Mouse (Mus musculus) MEL (cell line): ENCODE data around the gene Pip4k2c.

ENCODE experiments used
- CTCF ChIP-seq, 3 experiments: IDR thresholded peaks in 2 of 3; conservative IDR thresholded peaks in 1 of 3; 2 replicates each; pipeline ENCODE4 v1.5.1; 2011 to 2012; ENCODE audit warnings: low read length in 3 of 3, low read depth in 2 of 3, mild to moderate bottlenecking in 2 of 3, improper control_type of control experiment in 1 of 3, inconsistent platforms in 1 of 3, mixed read lengths in 1 of 3, moderate library complexity in 1 of 3; ENCODE audit not compliant: control insufficient read depth in 1 of 3, insufficient read depth in 1 of 3, poor library complexity in 1 of 3, severe bottlenecking in 1 of 3
- EP300 ChIP-seq, 2 experiments: IDR thresholded peaks; 2 replicates each; pipeline ENCODE4 v1.6.1; 2011; ENCODE audit warnings: improper control_type of control experiment in 2 of 2, low read length in 2 of 2, low read depth in 1 of 2, mild to moderate bottlenecking in 1 of 2
- ETS1 ChIP-seq: IDR thresholded peaks from 2 replicates; pipeline ENCODE4 v1.6.1; 2012; ENCODE audit warnings: low read depth, mild to moderate bottlenecking, inconsistent platforms, low read length, improper control_type of control experiment, moderate library complexity
- HCFC1 ChIP-seq: IDR thresholded peaks from 2 replicates; pipeline ENCODE4 v1.6.1; 2012; ENCODE audit warnings: low read depth, mild to moderate bottlenecking, inconsistent platforms, low read length, improper control_type of control experiment, moderate library complexity
- POLR2A ChIP-seq, 2 experiments: IDR thresholded peaks; 2 replicates each; pipeline ENCODE4 v1.6.1; 2011 to 2012; ENCODE audit warnings: low read length in 2 of 2, mild to moderate bottlenecking in 2 of 2, control low read depth in 1 of 2, improper control_type of control experiment in 1 of 2, low read depth in 1 of 2, moderate library complexity in 1 of 2; ENCODE audit not compliant: control insufficient read depth in 1 of 2, insufficient read depth in 1 of 2, poor library complexity in 1 of 2
- SIN3A ChIP-seq: IDR thresholded peaks from 2 replicates; pipeline ENCODE4 v1.6.1; 2012; ENCODE audit warnings: low read length, improper control_type of control experiment, inconsistent platforms
- SMC3 ChIP-seq: IDR thresholded peaks from 2 replicates; pipeline ENCODE4 v1.6.1; 2011; ENCODE audit warnings: low read depth, low read length, improper control_type of control experiment
- USF1 ChIP-seq: IDR thresholded peaks from 2 replicates; pipeline ENCODE4 v1.6.1; 2014; ENCODE audit warnings: low read depth, mild to moderate bottlenecking, inconsistent platforms, low read length, improper control_type of control experiment, moderate library complexity
- ZC3H11A ChIP-seq: IDR thresholded peaks from 2 replicates; pipeline ENCODE4 v1.6.1; 2012; ENCODE audit warnings: low read depth, mild to moderate bottlenecking, inconsistent platforms, low read length, improper control_type of control experiment
- ZMIZ1 ChIP-seq: IDR thresholded peaks from 2 replicates; pipeline ENCODE4 v1.6.1; 2012; ENCODE audit warnings: low read depth, mild to moderate bottlenecking, inconsistent platforms, low read length, improper control_type of control experiment, moderate library complexity

GRCm38 (mm10) chr10:127193011-127193410 is 18.4 kb downstream of the Pip4k2c start:
- TF ChIP-seq EP300 (IDR thresholded peaks at IDR 0.05; ENCODE audit: low read depth in 1 of 2, low read length in 2 of 2) (no peak), POLR2A (IDR thresholded peaks at IDR 0.05; ENCODE audit: control insufficient read depth in 1 of 2, insufficient read depth in 1 of 2, low read depth in 1 of 2, low read length in 2 of 2, poor library complexity in 1 of 2) (no peak), CTCF (IDR thresholded peaks at IDR 0.05 in 2 of 3, conservative IDR thresholded peaks at IDR 0.05 in 1 of 3; ENCODE audit: control insufficient read depth in 1 of 3, insufficient read depth in 1 of 3, low read depth in 2 of 3, low read length in 3 of 3, poor library complexity in 1 of 3, severe bottlenecking in 1 of 3) (no peak), ZC3H11A (no peak), ZMIZ1 (no peak), SIN3A (no peak), ETS1 (no peak), USF1 (no peak), SMC3 (no peak), HCFC1 (no peak)
